Mouse (Mus musculus) thymus, adult 2 months (tissue): Measurements from ENCODE around the gene Pla1a.

ENCODE experiments used
- CTCF ChIP-seq: fragments of 200-500 bp; IDR thresholded peaks from 2 replicates; pipeline ENCODE4 v1.5.1; 2012; ENCODE audit warnings: mild to moderate bottlenecking, control low read depth, low read length, moderate library complexity, borderline replicate concordance; ENCODE audit not compliant: control insufficient read depth, poor library complexity, insufficient read depth; ENCODE audit errors: extremely low read depth
- POLR2A ChIP-seq: fragments of 200-500 bp; IDR thresholded peaks from 2 replicates; pipeline ENCODE4 v1.6.1; 2012; ENCODE audit warnings: mild to moderate bottlenecking, low read length, control low read depth, moderate library complexity; ENCODE audit not compliant: control insufficient read depth, poor library complexity, insufficient read depth; ENCODE audit errors: extremely low read depth

DNA sequence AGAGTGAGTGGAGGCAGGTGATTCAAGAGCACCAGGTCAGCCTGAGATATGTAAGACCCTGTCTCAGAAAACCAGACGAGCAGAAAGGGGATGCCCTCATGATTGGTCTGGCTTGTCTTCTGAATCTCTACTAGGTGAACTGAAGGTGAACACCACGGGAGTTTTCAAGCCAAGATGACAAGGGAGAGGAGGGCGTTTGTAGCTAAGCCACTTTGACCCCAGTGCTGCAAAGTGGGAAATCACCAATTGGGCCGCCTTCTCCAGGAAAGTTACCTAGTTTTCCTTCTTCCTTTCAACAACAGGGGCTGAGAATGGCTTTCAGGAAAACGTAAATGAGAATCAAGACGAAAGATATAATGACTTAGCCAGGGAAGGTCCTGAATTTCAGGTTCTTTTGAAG is 44.2 kb downstream of the Pla1a start:
- TF ChIP-seq POLR2A: no peak
- TF ChIP-seq CTCF: no peak
